In the genomic region with DNA sequence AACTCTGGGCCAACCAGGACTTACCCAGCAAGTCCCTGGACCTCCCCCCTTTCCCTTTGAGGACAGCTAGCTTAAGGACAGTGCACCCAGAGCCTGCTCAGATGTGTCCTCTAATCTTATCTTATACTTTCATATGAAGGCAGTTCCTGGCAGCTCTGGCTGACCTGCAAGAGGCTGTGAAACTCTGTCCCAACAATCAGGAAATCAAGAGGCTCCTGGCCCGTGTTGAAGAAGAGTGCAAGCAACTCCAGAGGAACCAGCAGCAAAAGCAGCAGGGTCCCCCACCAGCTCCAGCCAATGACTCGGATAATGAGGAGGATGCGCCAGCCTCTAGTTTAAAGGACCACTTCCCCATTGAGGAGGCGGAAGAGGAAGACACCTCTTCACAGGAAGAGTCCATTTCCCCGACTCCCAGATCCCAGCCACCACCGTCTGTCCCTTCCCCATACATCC, we compare ENCODE assay signal across 1 mouse cellular context.
TF ChIP-seq lines count a peak whose summit lies in the region.

No protein-coding gene starts in this region.

TF ChIP-seq in MEL, 35 proteins besides CTCF, POLR2A, EP300 and RAD21 (continued from another document):
- TF ChIP-seq POLR2AphosphoS5 (IDR thresholded peaks at IDR 0.05; ENCODE audit: borderline replicate concordance, low read depth, low read length) (no peak), BHLHE40 (IDR thresholded peaks at IDR 0.05; ENCODE audit: borderline replicate concordance, low read depth, low read length) (no peak), USF1 (IDR thresholded peaks at IDR 0.05; ENCODE audit: low read depth, low read length) (no peak), JUND (IDR thresholded peaks at IDR 0.05; ENCODE audit: low read depth, low read length) (no peak), TCF12 (IDR thresholded peaks at IDR 0.05; ENCODE audit: low read depth, low read length) (peak; percentile 46; the same call in 1 of the 2 replicates), USF2 (IDR thresholded peaks at IDR 0.05; ENCODE audit: borderline replicate concordance in 1 of 2, insufficient read depth in 1 of 2, low read depth in 1 of 2, low read length in 2 of 2) (no peak), MYC (IDR thresholded peaks at IDR 0.05; ENCODE audit: low read depth, low read length) (no peak), GABPA (IDR thresholded peaks at IDR 0.05; ENCODE audit: low read depth, low read length) (no peak), MAX (IDR thresholded peaks at IDR 0.05; ENCODE audit: low read length) (no peak), SMC3 (IDR thresholded peaks at IDR 0.05; ENCODE audit: low read depth, low read length) (no peak)
